Mouse (Mus musculus) forebrain, embryonic 13.5 days (tissue): Measurements from ENCODE around the gene Sema3g. TPM values are rescaled to one million over a fixed set of nuclear protein-coding genes. Genes with fewer than 3 reads are reported as not detected.

ENCODE experiments used
- ATAC-seq: fragments of 200-750 bp; cut with Nextera tagmentation; 2 replicates; pipeline ENCODE4 v1.8.0; 2017
- H3K27ac ChIP-seq: fragments of 300-500 bp; sonication (generic); 2 replicates; pipeline ENCODE4 v1.5.1; 2015; ENCODE audit warnings: inconsistent platforms, mild to moderate bottlenecking, moderate library complexity
- H3K27me3 ChIP-seq: fragments of 300-500 bp; sonication (generic); 2 replicates; pipeline ENCODE4 v1.6.1; 2015; ENCODE audit warnings: mild to moderate bottlenecking, inconsistent platforms
- H3K36me3 ChIP-seq: fragments of 300-500 bp; sonication (generic); 2 replicates; pipeline ENCODE4 v1.6.1; 2015; ENCODE audit warnings: mild to moderate bottlenecking, inconsistent platforms; ENCODE audit not compliant: poor library complexity, severe bottlenecking
- H3K4me1 ChIP-seq: fragments of 300-500 bp; sonication (generic); 2 replicates; pipeline ENCODE4 v1.6.1; 2015; ENCODE audit warnings: inconsistent platforms
- H3K4me2 ChIP-seq: fragments of 300-500 bp; sonication (generic); 2 replicates; pipeline ENCODE4 v1.6.1; 2015; ENCODE audit warnings: inconsistent platforms, mild to moderate bottlenecking, moderate library complexity
- H3K4me3 ChIP-seq: fragments of 300-500 bp; sonication (generic); 2 replicates; pipeline ENCODE4 v1.5.1; 2015; ENCODE audit warnings: mild to moderate bottlenecking, inconsistent platforms
- H3K9ac ChIP-seq: fragments of 300-500 bp; sonication (generic); 2 replicates; pipeline ENCODE4 v1.6.1; 2015; ENCODE audit warnings: mild to moderate bottlenecking, inconsistent platforms
- H3K9me3 ChIP-seq: fragments of 300-500 bp; sonication (generic); replicated peaks from 2 replicates; pipeline ENCODE4 v1.6.1; 2016; ENCODE audit warnings: inconsistent platforms
- whole genome bisulfite sequencing: fragments of 180-500 bp; shearing (Covaris S2); methylation state at CpG from one replicate; pipeline ENCODE4 v1.1.7; 2015; 5-methylcytosine and 5-hydroxymethylcytosine counted together
- polyA plus RNA-seq: library from polyadenylated mRNA; unstranded; fragments of >200 nt; fragmentation: Nextera tagmentation; extraction: Ambion mirVana; gene quantifications from 2 replicates; pipeline ENCODE4 v1.2.1, GENCODE M21; 2015

Gene Sema3g
- polyA plus RNA-seq, 1 experiment from 2014 or later, result 0.58 TPM

- no peaks in the 10 kb centered on the region for H3K27me3 ChIP-seq
- peak overlapping the region; percentile 32 for H3K27ac ChIP-seq
- ATAC-seq, result no peak
- no peak overlapping the region for H3K4me2 ChIP-seq
- WGBS, result 92% methylated on average over 11 of the region's 11 CpGs
- H3K4me3 ChIP-seq, result no peak overlapping the region
- peaks cover 24% of the 10 kb centered on the region for H3K4me1 ChIP-seq
- H3K36me3 ChIP-seq, result peaks cover 11% of the 10 kb centered on the region; the same call in 1 of the 2 replicates
- H3K9ac ChIP-seq, result no peak overlapping the region
- H3K9me3 ChIP-seq, result no peaks in the 10 kb centered on the region
Observed at GRCm38 (mm10) chr14:31267649-31268048, 50.0 kb downstream of the Sema3g start.

- H3K27me3 ChIP-seq, result no peaks in the 10 kb centered on the region
- peak; percentile 75 for ATAC-seq
- H3K4me2 ChIP-seq, result peak overlapping the region; percentile 53
- WGBS, result 31% methylated on average over 9 of the region's 9 CpGs
- peak overlapping the region; percentile 25 for H3K4me3 ChIP-seq
- H3K9ac ChIP-seq, result peak overlapping the region; percentile 41; the same call in 1 of the 2 replicates
- no peaks in the 10 kb centered on the region for H3K9me3 ChIP-seq
- peaks cover 24% of the 10 kb centered on the region for H3K4me1 ChIP-seq
- peak overlapping the region; percentile 84 for H3K27ac ChIP-seq
- H3K36me3 ChIP-seq, result peaks cover 4% of the 10 kb centered on the region; the same call in 1 of the 2 replicates
Observed at GRCm38 (mm10) chr14:31268301-31269001, 50.8 kb downstream of the Sema3g start.

DNA sequence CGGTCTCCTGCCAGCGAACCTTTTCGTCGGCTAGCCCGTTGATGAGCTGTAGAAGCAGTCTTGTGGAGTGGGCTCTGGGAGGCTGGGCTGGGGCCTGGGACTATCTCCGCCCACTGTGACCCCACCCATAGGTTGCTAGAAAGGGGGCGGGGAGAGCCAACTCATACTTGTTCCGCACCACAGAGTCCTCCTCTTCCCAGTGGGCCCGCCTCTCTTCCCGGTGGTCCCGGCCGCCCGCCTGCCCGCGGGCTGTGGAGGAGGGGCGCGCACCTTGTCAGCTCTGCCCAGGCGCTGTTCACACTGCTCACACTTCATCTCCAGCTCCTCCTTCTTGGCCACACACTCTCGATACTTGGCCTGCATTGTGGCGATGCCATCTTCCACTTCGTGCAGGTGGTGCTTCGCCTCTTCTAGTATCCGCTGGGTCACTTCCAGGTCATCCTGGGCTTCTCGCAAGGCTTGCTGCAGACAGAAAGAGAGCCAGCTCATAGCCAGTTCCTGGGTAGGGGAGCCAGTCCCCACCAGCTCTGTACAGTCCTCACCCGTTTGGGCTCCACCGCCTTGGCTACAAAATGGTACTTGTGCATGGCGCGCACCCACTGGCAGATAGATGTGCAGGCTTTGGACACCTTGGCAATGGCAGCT lies 51.9 kb downstream of the Sema3g start:
- Histone ChIP-seq H3K36me3 (no peaks in the 10 kb centered on the region), H3K27me3 (no peaks in the 10 kb centered on the region), H3K9me3 (no peaks in the 10 kb centered on the region), H3K4me3 (peak overlapping the region; percentile 25), H3K27ac (peak overlapping the region; percentile 84), H3K4me2 (peak overlapping the region; percentile 53), H3K9ac (peak overlapping the region; percentile 41; the same call in 1 of the 2 replicates), H3K4me1 (peaks cover 24% of the 10 kb centered on the region)
- 14% methylated on average over 27 of the region's 28 CpGs for WGBS
- ATAC-seq, result peak; percentile 62

DNA sequence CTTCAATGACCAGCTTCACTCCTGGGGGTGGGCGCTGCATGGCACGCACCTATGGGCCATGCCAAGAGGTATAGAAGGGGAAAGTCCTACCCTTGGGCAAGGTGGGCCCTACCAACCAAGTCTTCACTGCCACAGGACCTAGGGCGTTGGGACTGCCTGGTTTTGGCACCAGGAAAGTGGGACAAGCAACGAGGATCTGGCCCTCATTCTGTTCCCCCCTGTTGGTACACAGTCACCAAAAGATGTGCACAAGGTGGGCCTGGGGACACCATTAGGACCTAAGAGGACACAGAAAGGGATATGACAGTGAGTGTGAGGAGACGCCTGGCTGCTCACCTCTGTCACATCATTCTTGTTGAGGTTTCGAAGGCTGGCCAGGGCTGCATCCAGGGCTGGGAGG lies 53.5 kb downstream of the Sema3g start:
- H3K4me3 ChIP-seq, result no peak overlapping the region
- WGBS, result 92% methylated on average over 6 of the region's 6 CpGs
- no peak overlapping the region for H3K27ac ChIP-seq
- H3K9me3 ChIP-seq, result no peaks in the 10 kb centered on the region
- H3K27me3 ChIP-seq, result no peaks in the 10 kb centered on the region
- ATAC-seq, result no peak
- no peak overlapping the region for H3K9ac ChIP-seq
- peaks cover 24% of the 10 kb centered on the region for H3K4me1 ChIP-seq
- no peaks in the 10 kb centered on the region for H3K36me3 ChIP-seq
- H3K4me2 ChIP-seq, result no peak overlapping the region

- 25% methylated on average over 7 of the region's 7 CpGs for WGBS
- Histone ChIP-seq H3K9me3 (no peaks in the 10 kb centered on the region), H3K9ac (no peak overlapping the region), H3K4me2 (no peak overlapping the region), H3K27me3 (no peaks in the 10 kb centered on the region), H3K4me1 (peaks cover 24% of the 10 kb centered on the region), H3K4me3 (no peak overlapping the region), H3K27ac (no peak overlapping the region), H3K36me3 (no peaks in the 10 kb centered on the region)
- ATAC-seq, result peak; percentile 40; the same call in 1 of the 2 replicates
Observed at GRCm38 (mm10) chr14:31272164-31272563, 54.5 kb downstream of the Sema3g start.

Other genes starting within 250 kb of the Sema3g start
- gene Glt8d1, start 216.5 kb upstream of the Sema3g start, polyA plus RNA-seq, result 56.4 and 63.1 TPM in 2 replicates
- 294 and 323 TPM in 2 replicates for gene Spcs1, start 216.2 kb upstream of the Sema3g start, polyA plus RNA-seq
- gene Pbrm1, start 198.7 kb upstream of the Sema3g start, polyA plus RNA-seq, result 166 and 170 TPM in 2 replicates
- 76.7 and 80.8 TPM in 2 replicates for gene Gnl3, start 198.7 kb upstream of the Sema3g start, polyA plus RNA-seq
- gene Smim4, start 88.9 kb upstream of the Sema3g start, polyA plus RNA-seq, result 76.6 and 82.2 TPM in 2 replicates
- 306 and 325 TPM in 2 replicates for gene Nt5dc2, start 86.8 kb upstream of the Sema3g start, polyA plus RNA-seq
- 13.5 and 16.3 TPM in 2 replicates for gene Stab1, start 49.2 kb upstream of the Sema3g start, polyA plus RNA-seq
- gene Tnnc1, start 9.5 kb upstream of the Sema3g start, polyA plus RNA-seq, result 0.84 and 2.2 TPM in 2 replicates
- 298 and 341 TPM in 2 replicates for gene Nisch, start 914 bp upstream of the Sema3g start, polyA plus RNA-seq
- 13.2 and 14.7 TPM in 2 replicates for gene Phf7, start 33.5 kb downstream of the Sema3g start, polyA plus RNA-seq
- gene Bap1, start 33.6 kb downstream of the Sema3g start, polyA plus RNA-seq, result 128 and 139 TPM in 2 replicates
- 3.8 and 5.1 TPM in 2 replicates for gene Dnah1, start 106.0 kb downstream of the Sema3g start, polyA plus RNA-seq
- gene Capn7, start 118.8 kb downstream of the Sema3g start, polyA plus RNA-seq, result 44.2 and 48.7 TPM in 2 replicates
- 66.9 and 75.0 TPM in 2 replicates for gene Sh3bp5, start 218.2 kb downstream of the Sema3g start, polyA plus RNA-seq